Mouse (Mus musculus) megakaryocyte, embryonic 14.5 days (primary cell): ENCODE data around the gene Ppdpf.

Experiments
- FLI1 ChIP-seq: IDR thresholded peaks from 2 replicates; pipeline ENCODE4 v1.6.1; 2012; ENCODE audit warnings: low read length, inconsistent platforms, mixed read lengths
- GATA1 ChIP-seq: IDR thresholded peaks from 3 replicates; pipeline ENCODE4 v1.6.1; 2012; ENCODE audit warnings: mixed read lengths, low read length, inconsistent platforms, borderline replicate concordance

DNA sequence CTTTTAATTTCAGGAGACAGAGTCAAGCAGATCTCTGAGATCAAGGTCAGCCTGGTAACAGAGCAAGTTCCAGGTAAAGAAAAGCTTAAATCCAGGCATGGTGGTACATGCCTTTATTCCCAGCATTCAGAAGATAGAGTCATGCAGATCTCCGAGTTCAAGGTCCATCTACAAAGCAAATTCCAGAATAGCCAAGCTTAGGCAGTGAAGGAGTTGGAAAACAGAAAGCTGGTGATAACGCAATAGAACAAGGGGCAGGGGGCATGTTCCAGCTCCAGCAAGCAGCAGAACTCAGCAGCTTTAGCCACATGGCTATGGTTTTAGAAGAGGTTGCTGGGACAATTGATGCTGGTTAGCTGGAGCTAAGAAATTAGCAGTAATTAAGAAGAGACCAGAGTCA lies 37.9 kb downstream of the Ppdpf start:
- no peak for TF ChIP-seq GATA1
- TF ChIP-seq FLI1: no peak
